Mouse (Mus musculus): Measurements from ENCODE around the gene Pym1. TPM values are rescaled to one million over a fixed set of nuclear protein-coding genes. Genes with fewer than 3 reads are reported as not detected.

Gene Pym1
- polyA plus RNA-seq, 1 experiment from 2014 or later: 27.1 TPM

DNA sequence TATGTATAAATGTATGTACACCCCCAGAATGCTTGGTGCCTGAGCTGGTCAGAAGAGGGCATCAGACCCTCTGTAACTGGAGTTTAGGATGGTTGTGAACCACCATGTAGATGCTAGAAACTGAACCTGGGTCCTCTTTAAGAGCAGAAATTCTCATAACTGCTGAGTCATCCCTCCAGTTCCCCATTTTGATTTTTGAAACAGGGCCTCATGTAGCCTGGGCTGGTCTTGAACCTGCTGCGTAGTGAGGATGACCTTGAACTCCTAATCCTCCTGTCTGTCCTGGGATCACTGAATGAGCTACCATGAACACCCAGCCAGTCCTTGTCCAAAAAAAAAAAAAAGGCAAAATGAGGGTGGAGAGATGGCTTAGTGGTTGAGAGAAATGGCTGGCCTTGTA, 45.6 kb downstream of the Pym1 start:
- ATAC-seq (ENCODE audit: low read depth): no peak
- no peaks in the 10 kb centered on the region for H3K27me3 ChIP-seq (replicated peaks; ENCODE audit: control insufficient read depth, insufficient read depth, low read length)
- no peak overlapping the region for H3K9ac ChIP-seq (ENCODE audit: low read depth, low read length)
- H3K9me3 ChIP-seq (ENCODE audit: control insufficient read depth, low read length): no peaks in the 10 kb centered on the region
- no peak overlapping the region for H3K27ac ChIP-seq (replicated peaks; ENCODE audit: low read depth, low read length)
- H3K4me2 ChIP-seq (ENCODE audit: low read depth, low read length): no peak overlapping the region
- no peak overlapping the region for H3K4me3 ChIP-seq (ENCODE audit: low read depth, low read length)
- 92% methylated on average over 1 of the region's 1 CpGs for WGBS
- no peak for DNase-seq (ENCODE audit: low spot score)
- H3K36me3 ChIP-seq (ENCODE audit: control insufficient read depth, insufficient read depth, low read length): 0 out of 2 replicates have a peak, but pooled peaks cover 8% of the 10 kb centered on the region
- no peaks in the 10 kb centered on the region for H3K4me1 ChIP-seq (ENCODE audit: control insufficient read depth, insufficient read depth, low read length)

GRCm38 (mm10) chr10:128794391-128794790, 46.7 kb downstream of the Pym1 start:
- Histone ChIP-seq H3K4me1 (ENCODE audit: control insufficient read depth, insufficient read depth, low read length) (no peaks in the 10 kb centered on the region), H3K9ac (ENCODE audit: low read depth, low read length) (no peak overlapping the region), H3K4me3 (ENCODE audit: low read depth, low read length) (no peak overlapping the region), H3K27ac (replicated peaks; ENCODE audit: low read depth, low read length) (no peak overlapping the region), H3K36me3 (ENCODE audit: control insufficient read depth, insufficient read depth, low read length) (0 out of 2 replicates have a peak, but pooled peaks cover 17% of the 10 kb centered on the region), H3K9me3 (ENCODE audit: control insufficient read depth, low read length) (no peaks in the 10 kb centered on the region), H3K4me2 (ENCODE audit: low read depth, low read length) (no peak overlapping the region), H3K27me3 (replicated peaks; ENCODE audit: control insufficient read depth, insufficient read depth, low read length) (no peaks in the 10 kb centered on the region)
- 80% methylated on average over 5 of the region's 5 CpGs for WGBS
- no peak for ATAC-seq (ENCODE audit: low read depth)
- DNase-seq (ENCODE audit: low spot score): no peak

- ATAC-seq (ENCODE audit: low read depth) (no peak), DNase-seq (ENCODE audit: low spot score) (no peak)
- Histone ChIP-seq H3K9me3 (ENCODE audit: control insufficient read depth, low read length) (no peaks in the 10 kb centered on the region), H3K36me3 (ENCODE audit: control insufficient read depth, insufficient read depth, low read length) (0 out of 2 replicates have a peak, but pooled peaks cover 27% of the 10 kb centered on the region), H3K27me3 (replicated peaks; ENCODE audit: control insufficient read depth, insufficient read depth, low read length) (no peaks in the 10 kb centered on the region), H3K4me1 (ENCODE audit: control insufficient read depth, insufficient read depth, low read length) (no peaks in the 10 kb centered on the region), H3K9ac (ENCODE audit: low read depth, low read length) (no peak overlapping the region), H3K27ac (replicated peaks; ENCODE audit: low read depth, low read length) (no peak overlapping the region), H3K4me3 (ENCODE audit: low read depth, low read length) (no peak overlapping the region), H3K4me2 (ENCODE audit: low read depth, low read length) (no peak overlapping the region)
- WGBS: 96% methylated on average over 3 of the region's 3 CpGs
Observed at GRCm38 (mm10) chr10:128795581-128795980, 47.9 kb downstream of the Pym1 start.

DNA sequence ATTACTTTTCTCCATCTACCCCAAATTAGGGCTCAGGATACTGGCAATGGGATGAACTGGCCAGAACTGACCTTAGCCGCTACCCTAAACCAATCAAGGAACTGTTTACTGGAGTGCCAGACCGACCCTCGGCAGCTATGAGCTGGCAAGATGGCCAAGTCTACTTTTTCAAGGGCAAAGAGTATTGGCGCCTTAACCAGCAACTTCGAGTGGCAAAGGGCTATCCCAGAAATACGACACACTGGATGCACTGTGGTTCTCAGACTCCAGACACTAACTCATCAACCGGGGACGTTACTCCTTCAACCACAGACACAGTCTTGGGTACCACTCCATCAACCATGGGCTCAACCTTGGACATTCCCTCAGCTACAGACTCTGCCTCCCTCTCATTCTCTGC, 51.0 kb downstream of the Pym1 start:
- WGBS: 92% methylated on average over 8 of the region's 8 CpGs
- no peak overlapping the region for H3K4me3 ChIP-seq (ENCODE audit: low read depth, low read length)
- H3K4me1 ChIP-seq (ENCODE audit: control insufficient read depth, insufficient read depth, low read length): peaks cover 9% of the 10 kb centered on the region; the same call in 1 of the 2 replicates
- no peak overlapping the region for H3K27ac ChIP-seq (replicated peaks; ENCODE audit: low read depth, low read length)
- H3K27me3 ChIP-seq (replicated peaks; ENCODE audit: control insufficient read depth, insufficient read depth, low read length): no peaks in the 10 kb centered on the region
- H3K4me2 ChIP-seq (ENCODE audit: low read depth, low read length): no peak overlapping the region
- H3K9ac ChIP-seq (ENCODE audit: low read depth, low read length): no peak overlapping the region
- DNase-seq (ENCODE audit: low spot score) (no peak), ATAC-seq (ENCODE audit: low read depth) (no peak)
- peaks cover 40% of the 10 kb centered on the region for H3K36me3 ChIP-seq (ENCODE audit: control insufficient read depth, insufficient read depth, low read length)
- no peaks in the 10 kb centered on the region for H3K9me3 ChIP-seq (ENCODE audit: control insufficient read depth, low read length)

- Histone ChIP-seq H3K4me1 (ENCODE audit: control insufficient read depth, insufficient read depth, low read length) (peaks cover 19% of the 10 kb centered on the region), H3K27ac (replicated peaks; ENCODE audit: low read depth, low read length) (no peak overlapping the region), H3K9me3 (ENCODE audit: control insufficient read depth, low read length) (no peaks in the 10 kb centered on the region), H3K9ac (ENCODE audit: low read depth, low read length) (peak overlapping the region; percentile 27; the same call in 1 of the 2 replicates), H3K36me3 (ENCODE audit: control insufficient read depth, insufficient read depth, low read length) (peaks cover 49% of the 10 kb centered on the region), H3K4me2 (ENCODE audit: low read depth, low read length) (no peak overlapping the region), H3K4me3 (ENCODE audit: low read depth, low read length) (no peak overlapping the region), H3K27me3 (replicated peaks; ENCODE audit: control insufficient read depth, insufficient read depth, low read length) (no peaks in the 10 kb centered on the region)
- no peak for DNase-seq (ENCODE audit: low spot score)
- ATAC-seq (ENCODE audit: low read depth): no peak
- 92% methylated on average over 16 of the region's 16 CpGs for WGBS
Observed at GRCm38 (mm10) chr10:128801981-128802495, 54.3 kb downstream of the Pym1 start.

DNA sequence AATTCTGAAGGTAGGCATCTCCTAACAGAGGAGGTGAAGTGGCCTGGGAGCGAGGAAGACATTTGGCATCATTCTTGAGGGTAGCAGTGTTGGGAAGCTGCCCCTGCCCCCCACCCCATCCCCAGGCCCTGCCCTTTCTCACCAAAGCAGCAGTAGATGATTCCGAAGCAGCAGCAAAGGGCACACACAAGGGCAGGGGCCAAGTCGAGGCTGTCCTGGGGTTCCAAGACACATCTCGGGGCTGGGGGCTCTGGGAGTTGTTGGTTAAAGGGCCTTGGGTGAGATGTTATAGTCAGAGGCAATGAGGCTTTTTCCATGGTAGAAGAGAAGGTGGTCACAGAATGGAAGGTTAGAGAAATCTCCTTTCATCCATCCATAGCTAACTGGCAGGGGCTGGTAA, 55.3 kb downstream of the Pym1 start:
- peaks cover 47% of the 10 kb centered on the region for H3K36me3 ChIP-seq (ENCODE audit: control insufficient read depth, insufficient read depth, low read length)
- H3K9ac ChIP-seq (ENCODE audit: low read depth, low read length): peak overlapping the region; percentile 85

DNA sequence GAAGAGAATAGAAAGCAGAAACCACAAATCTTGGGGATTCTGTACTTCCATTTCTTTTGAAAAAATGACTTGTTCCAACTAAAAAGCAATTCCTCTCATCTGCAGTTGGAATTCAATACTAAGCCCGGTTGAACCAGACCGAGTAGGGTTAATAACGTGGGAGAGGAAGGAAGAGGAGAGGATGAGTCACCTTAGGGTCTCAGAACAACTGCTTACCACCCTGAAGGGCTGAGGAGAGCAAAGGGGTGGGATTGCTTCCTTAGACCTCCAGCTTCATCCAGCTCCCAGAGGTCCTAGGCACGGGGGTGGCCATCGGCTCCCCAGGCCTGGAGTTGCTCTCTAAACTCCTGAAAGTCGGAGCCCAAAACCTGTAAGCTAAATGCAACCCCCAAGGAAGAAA, 55.7 kb downstream of the Pym1 start:
- no peaks in the 10 kb centered on the region for H3K9me3 ChIP-seq (ENCODE audit: control insufficient read depth, low read length)
- ATAC-seq (ENCODE audit: low read depth): no peak
- WGBS: 2% methylated on average over 6 of the region's 6 CpGs
- peak; percentile 23 for DNase-seq (ENCODE audit: low spot score)
- H3K4me1 ChIP-seq (ENCODE audit: control insufficient read depth, insufficient read depth, low read length): peaks cover 32% of the 10 kb centered on the region
- H3K4me2 ChIP-seq (ENCODE audit: low read depth, low read length): peak overlapping the region; percentile 72
- peak overlapping the region; percentile 99 for H3K27ac ChIP-seq (replicated peaks; ENCODE audit: low read depth, low read length)
- peak overlapping the region; percentile 82 for H3K4me3 ChIP-seq (ENCODE audit: low read depth, low read length)
- peak overlapping the region; percentile 85 for H3K9ac ChIP-seq (ENCODE audit: low read depth, low read length)
- H3K27me3 ChIP-seq (replicated peaks; ENCODE audit: control insufficient read depth, insufficient read depth, low read length): no peaks in the 10 kb centered on the region
- peaks cover 45% of the 10 kb centered on the region for H3K36me3 ChIP-seq (ENCODE audit: control insufficient read depth, insufficient read depth, low read length)

More for the DNA sequence above, 55.3 kb downstream of the Pym1 start:
- H3K4me2 ChIP-seq (ENCODE audit: low read depth, low read length): peak overlapping the region; percentile 72
- WGBS: 46% methylated on average over 4 of the region's 4 CpGs
- H3K27me3 ChIP-seq (replicated peaks; ENCODE audit: control insufficient read depth, insufficient read depth, low read length): no peaks in the 10 kb centered on the region
- H3K27ac ChIP-seq (replicated peaks; ENCODE audit: low read depth, low read length): peak overlapping the region; percentile 99; the same call in 1 of the 2 replicates
- peak overlapping the region; percentile 82 for H3K4me3 ChIP-seq (ENCODE audit: low read depth, low read length)
- H3K9me3 ChIP-seq (ENCODE audit: control insufficient read depth, low read length): no peaks in the 10 kb centered on the region
- ATAC-seq (ENCODE audit: low read depth): no peak
- no peak for DNase-seq (ENCODE audit: low spot score)
- H3K4me1 ChIP-seq (ENCODE audit: control insufficient read depth, insufficient read depth, low read length): peaks cover 28% of the 10 kb centered on the region

DNA sequence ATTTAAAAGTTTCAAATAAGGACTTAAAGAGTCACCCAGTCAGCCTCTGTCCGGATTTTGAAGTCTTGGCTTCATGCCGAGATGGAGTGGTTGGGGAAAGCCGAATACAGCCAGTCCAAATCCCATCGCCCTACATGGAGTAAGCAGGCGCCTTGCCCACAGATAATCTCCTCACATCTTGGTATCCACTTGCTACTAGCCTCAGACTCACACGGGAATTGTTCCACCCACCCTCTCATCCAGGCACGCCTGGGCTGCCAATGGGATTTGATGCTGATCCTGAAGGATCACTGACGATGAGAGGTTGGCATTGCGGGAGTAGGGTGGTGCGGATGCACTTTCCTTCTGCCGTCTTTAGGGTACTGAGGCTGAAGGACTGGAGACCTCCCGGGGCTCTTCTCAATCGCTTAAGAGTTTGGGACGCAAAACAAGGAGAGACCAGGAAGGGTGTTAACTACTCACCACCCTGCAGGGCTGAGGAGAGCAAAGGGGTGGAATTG, 56.1 kb downstream of the Pym1 start, which contains the start of gene Dnajc14:
Gene Dnajc14, plus strand, starts transcription at position 292 of the 500 bp plus-strand sequence.
- Histone ChIP-seq H3K36me3 (ENCODE audit: control insufficient read depth, insufficient read depth, low read length) (peaks cover 47% of the 10 kb centered on the region), H3K27me3 (replicated peaks; ENCODE audit: control insufficient read depth, insufficient read depth, low read length) (no peaks in the 10 kb centered on the region), H3K4me2 (ENCODE audit: low read depth, low read length) (peak within 1 kb of the TSS; percentile 72), H3K9ac (ENCODE audit: low read depth, low read length) (peak within 1 kb of the TSS; percentile 85), H3K27ac (replicated peaks; ENCODE audit: low read depth, low read length) (peak within 1 kb of the TSS; percentile 99), H3K4me3 (ENCODE audit: low read depth, low read length) (peak within 1 kb of the TSS; percentile 82), H3K9me3 (ENCODE audit: control insufficient read depth, low read length) (no peaks in the 10 kb centered on the region), H3K4me1 (ENCODE audit: control insufficient read depth, insufficient read depth, low read length) (peaks cover 36% of the 10 kb centered on the region)
- peak; percentile 26 for ATAC-seq (ENCODE audit: low read depth)
- DNase-seq (ENCODE audit: low spot score): peak; percentile 83
- 1% methylated on average over 14 of the region's 14 CpGs for WGBS

Measured in embryonic facial prominence, embryonic 14.5 days (tissue).